Mouse (Mus musculus) liver, embryonic 11.5 days (tissue): ENCODE measurements around the gene Cfap45. TPM values are rescaled to one million over a fixed set of nuclear protein-coding genes. Genes with fewer than 3 reads are reported as not detected.
A peak's percentile ranks its signal among the peaks of the same experiment; 100 is the strongest.

Source experiments
- ATAC-seq: fragments of 200-750 bp; cut with Nextera tagmentation; replicated peaks from 2 replicates; pipeline ENCODE4 v1.8.0; 2017; ENCODE audit warnings: moderate number of reproducible peaks, mild to moderate bottlenecking, moderate TSS enrichment, moderate library complexity; ENCODE audit not compliant: low FRiP score
- DNase-seq: peaks from one replicate; pipeline ENCODE4 v3.0.0-alpha.2; 2017; ENCODE audit warnings: low spot score
- H3K27ac ChIP-seq: fragments of 300-500 bp; sonication (generic); 2 replicates; pipeline ENCODE4 v1.5.1; 2014; ENCODE audit warnings: mild to moderate bottlenecking, low read depth, low read length, control low read depth
- H3K27me3 ChIP-seq: fragments of 300-500 bp; sonication (generic); replicated peaks from 2 replicates; pipeline ENCODE4 v1.6.1; 2014; ENCODE audit warnings: low read length, mixed read lengths; ENCODE audit not compliant: control insufficient read depth, insufficient read depth
- H3K36me3 ChIP-seq: fragments of 300-500 bp; sonication (generic); 2 replicates; pipeline ENCODE4 v1.6.1; 2014; ENCODE audit warnings: mild to moderate bottlenecking, low read length, moderate library complexity, mixed read lengths; ENCODE audit not compliant: control insufficient read depth, insufficient read depth
- H3K4me1 ChIP-seq: fragments of 300-500 bp; sonication (generic); replicated peaks from 2 replicates; pipeline ENCODE4 v1.6.1; 2014; ENCODE audit warnings: low read length, mixed read lengths; ENCODE audit not compliant: control insufficient read depth, insufficient read depth
- H3K4me2 ChIP-seq: fragments of 300-500 bp; sonication (generic); 2 replicates; pipeline ENCODE4 v1.6.1; 2014; ENCODE audit warnings: mild to moderate bottlenecking, control low read depth, moderate library complexity
- H3K4me3 ChIP-seq: fragments of 300-500 bp; sonication (generic); 2 replicates; pipeline ENCODE4 v1.5.1; 2014; ENCODE audit warnings: low read depth, low read length, control low read depth
- H3K9ac ChIP-seq: fragments of 300-500 bp; sonication (generic); 2 replicates; pipeline ENCODE4 v1.6.1; 2014; ENCODE audit warnings: low read depth, low read length, control low read depth
- H3K9me3 ChIP-seq: fragments of 300-500 bp; sonication (generic); 2 replicates; pipeline ENCODE4 v1.6.1; 2016; ENCODE audit warnings: low read length, inconsistent platforms, mixed read lengths; ENCODE audit not compliant: control insufficient read depth
- WGBS: fragments of 180-500 bp; shearing (Covaris S2); extraction: QIAGEN DNeasy Blood & Tissue Kit; methylation state at CpG from one replicate; pipeline ENCODE4 v1.1.7; 2014; 5-methylcytosine and 5-hydroxymethylcytosine counted together
- polyA plus RNA-seq: library from polyadenylated mRNA; unstranded; fragments of >200 nt; fragmentation: Nextera tagmentation; extraction: Ambion mirVana; gene quantifications from 2 replicates; pipeline ENCODE4 v1.2.1, GENCODE M21; 2014

The Cfap45 gene
- polyA plus RNA-seq, 1 experiment from 2014 or later, result 0.77 TPM

- H3K27me3 ChIP-seq, result no peaks in the 10 kb centered on the region
- H3K9ac ChIP-seq, result no peak overlapping the region
- no peak overlapping the region for H3K27ac ChIP-seq
- DNase-seq, result no peak
- WGBS, result 45% methylated on average over 8 of the region's 8 CpGs
- H3K9me3 ChIP-seq, result no peaks in the 10 kb centered on the region
- ATAC-seq, result no peak
- H3K4me2 ChIP-seq, result peak overlapping the region; percentile 5; the same call in 1 of the 2 replicates
- no peak overlapping the region for H3K4me3 ChIP-seq
- H3K36me3 ChIP-seq, result peaks cover 17% of the 10 kb centered on the region
- peaks cover 37% of the 10 kb centered on the region for H3K4me1 ChIP-seq
Observed at GRCm38 (mm10) chr1:172509983-172510382, 10.6 kb upstream of the Cfap45 start.

- Histone ChIP-seq H3K27ac (no peak overlapping the region), H3K4me3 (no peak overlapping the region), H3K9ac (no peak overlapping the region), H3K27me3 (no peaks in the 10 kb centered on the region), H3K36me3 (peaks cover 16% of the 10 kb centered on the region), H3K9me3 (no peaks in the 10 kb centered on the region), H3K4me2 (peak overlapping the region; percentile 12; the same call in 1 of the 2 replicates), H3K4me1 (peaks cover 41% of the 10 kb centered on the region)
- ATAC-seq (no peak), DNase-seq (no peak)
- WGBS, result 43% methylated on average over 13 of the region's 13 CpGs
Observed at GRCm38 (mm10) chr1:172510421-172510972, 10.1 kb upstream of the Cfap45 start.

- peak overlapping the region; percentile 64 for H3K4me2 ChIP-seq
- 12% methylated on average over 13 of the region's 13 CpGs for WGBS
- peak overlapping the region; percentile 86 for H3K27ac ChIP-seq
- peaks cover 34% of the 10 kb centered on the region for H3K4me1 ChIP-seq
- H3K9ac ChIP-seq, result peak overlapping the region; percentile 50; the same call in 1 of the 2 replicates
- ATAC-seq, result peak; percentile 52
- H3K4me3 ChIP-seq, result peak overlapping the region; percentile 31
- H3K27me3 ChIP-seq, result no peaks in the 10 kb centered on the region
- H3K9me3 ChIP-seq, result peaks cover 3% of the 10 kb centered on the region
- H3K36me3 ChIP-seq, result no peaks in the 10 kb centered on the region; the same call in 1 of the 2 replicates
- peak; percentile 52 for DNase-seq
Observed at GRCm38 (mm10) chr1:172512962-172513361, 7.6 kb upstream of the Cfap45 start.

GRCm38 (mm10) chr1:172513525-172514212 is 6.9 kb upstream of the Cfap45 start:
- H3K27me3 ChIP-seq, result no peaks in the 10 kb centered on the region
- DNase-seq (peak; percentile 70), ATAC-seq (peak; percentile 72)
- H3K4me3 ChIP-seq, result peak overlapping the region; percentile 31
- WGBS, result 28% methylated on average over 17 of the region's 17 CpGs
- peak overlapping the region; percentile 64 for H3K4me2 ChIP-seq
- peak overlapping the region; percentile 50; the same call in 1 of the 2 replicates for H3K9ac ChIP-seq
- H3K4me1 ChIP-seq, result peaks cover 30% of the 10 kb centered on the region
- peak overlapping the region; percentile 86 for H3K27ac ChIP-seq
- H3K36me3 ChIP-seq, result no peaks in the 10 kb centered on the region
- peaks cover 4% of the 10 kb centered on the region for H3K9me3 ChIP-seq

GRCm38 (mm10) chr1:172514213-172514529 is 6.4 kb upstream of the Cfap45 start:
- Histone ChIP-seq H3K9ac (no peak overlapping the region), H3K27ac (peak overlapping the region; percentile 86), H3K4me1 (peaks cover 30% of the 10 kb centered on the region), H3K9me3 (peaks cover 4% of the 10 kb centered on the region), H3K27me3 (no peaks in the 10 kb centered on the region), H3K4me3 (peak overlapping the region; percentile 10; the same call in 1 of the 2 replicates), H3K4me2 (peak overlapping the region; percentile 64), H3K36me3 (no peaks in the 10 kb centered on the region)
- no peak for ATAC-seq
- DNase-seq, result no peak
- 34% methylated on average over 4 of the region's 4 CpGs for WGBS

GRCm38 (mm10) chr1:172514551-172515268 is 5.9 kb upstream of the Cfap45 start:
- 59% methylated on average over 7 of the region's 7 CpGs for WGBS
- Histone ChIP-seq H3K4me2 (peak overlapping the region; percentile 64), H3K27ac (peak overlapping the region; percentile 86), H3K4me1 (peaks cover 30% of the 10 kb centered on the region), H3K4me3 (no peak overlapping the region), H3K9me3 (peaks cover 4% of the 10 kb centered on the region), H3K27me3 (no peaks in the 10 kb centered on the region), H3K36me3 (no peaks in the 10 kb centered on the region), H3K9ac (no peak overlapping the region)
- DNase-seq (no peak), ATAC-seq (no peak)

- H3K4me1 ChIP-seq, result peaks cover 34% of the 10 kb centered on the region
- DNase-seq (no peak), ATAC-seq (0 out of 2 replicates have a peak, but pooled peaks have one; percentile 11)
- no peaks in the 10 kb centered on the region for H3K36me3 ChIP-seq
- H3K27me3 ChIP-seq, result no peaks in the 10 kb centered on the region
- no peak overlapping the region for H3K9ac ChIP-seq
- no peak overlapping the region for H3K4me3 ChIP-seq
- peaks cover 4% of the 10 kb centered on the region for H3K9me3 ChIP-seq
- H3K27ac ChIP-seq, result peak overlapping the region; percentile 49; the same call in 1 of the 2 replicates
- WGBS, result 57% methylated on average over 1 of the region's 1 CpGs
- no peak overlapping the region for H3K4me2 ChIP-seq
Observed at GRCm38 (mm10) chr1:172515396-172515795, 5.2 kb upstream of the Cfap45 start.

- ATAC-seq, result no peak
- whole genome bisulfite sequencing, result 71% methylated on average over 4 of the region's 4 CpGs
- peaks cover 7% of the 10 kb centered on the region; the same call in 1 of the 2 replicates for H3K27me3 ChIP-seq
- H3K36me3 ChIP-seq, result no peaks in the 10 kb centered on the region
- no peak for DNase-seq
- H3K4me3 ChIP-seq, result no peak overlapping the region
- no peak overlapping the region for H3K27ac ChIP-seq
- H3K4me2 ChIP-seq, result no peak overlapping the region
- H3K9me3 ChIP-seq, result peaks cover 4% of the 10 kb centered on the region
- H3K4me1 ChIP-seq, result peaks cover 33% of the 10 kb centered on the region
- no peak overlapping the region for H3K9ac ChIP-seq
Observed at GRCm38 (mm10) chr1:172518013-172518412, 2.6 kb upstream of the Cfap45 start.
